Comparison of ENCODE assay signal across 32 mouse cellular contexts in genomic region chr17:66085038-66085437, GRCm38 (mm10).
"Had no signal": no experiment of that assay in that cellular context is flagged by ENCODE, and none has a peak within 500 bp of the region (broad histone marks: within the 10 kb centered on the region; RNA-seq: fewer than 3 reads in every experiment).

No protein-coding gene starts in this region.

- H3K9ac ChIP-seq: limb, embryonic 12.5 days; limb, embryonic 13.5 days; limb, embryonic 15.5 days; liver, embryonic 12.5 days; liver, embryonic 13.5 days; liver, embryonic 14.5 days; liver, embryonic 15.5 days; liver, postnatal 0 days; lung, embryonic 14.5 days; lung, embryonic 15.5 days; midbrain, embryonic 12.5 days; midbrain, embryonic 13.5 days; midbrain, embryonic 15.5 days; neural tube, embryonic 12.5 days had no signal

- H3K27me3 ChIP-seq: limb, embryonic 12.5 days; limb, embryonic 13.5 days; limb, embryonic 15.5 days; liver, embryonic 12.5 days; liver, embryonic 13.5 days; liver, embryonic 15.5 days; lung, embryonic 15.5 days; megakaryocyte, embryonic 14.5 days; midbrain, embryonic 12.5 days; midbrain, embryonic 13.5 days; midbrain, embryonic 15.5 days; neural tube, embryonic 12.5 days had no signal

- DNase-seq: left cerebral cortex, postnatal 4 days; liver; liver, embryonic 13.5 days; liver, postnatal 0 days; lung, adult 18-20 months; lung, adult 2 months; lung, postnatal 10 days; lung, postnatal 14 days; lung, postnatal 36 days; lung, postnatal 4 days; midbrain, embryonic 14.5 days had no signal

- H3K4me3 ChIP-seq: limb, embryonic 10.5 days; limb, embryonic 12.5 days; limb, embryonic 13.5 days; limb, embryonic 15.5 days; liver, embryonic 12.5 days; liver, embryonic 13.5 days; liver, embryonic 15.5 days; lung, embryonic 15.5 days; megakaryocyte, embryonic 14.5 days; midbrain, embryonic 10.5 days; midbrain, embryonic 12.5 days; midbrain, embryonic 13.5 days; midbrain, embryonic 15.5 days; myocyte; neural tube, embryonic 12.5 days had no signal

- H3K4me2 ChIP-seq: limb, embryonic 12.5 days; limb, embryonic 13.5 days; limb, embryonic 15.5 days; liver, embryonic 11.5 days; liver, embryonic 12.5 days; liver, embryonic 13.5 days; liver, embryonic 15.5 days; lung, embryonic 14.5 days; lung, embryonic 15.5 days; midbrain, embryonic 11.5 days; midbrain, embryonic 12.5 days; midbrain, embryonic 13.5 days; midbrain, embryonic 15.5 days; neural tube, embryonic 12.5 days had no signal

- H3K27ac ChIP-seq: limb, embryonic 10.5 days; limb, embryonic 12.5 days; limb, embryonic 13.5 days; limb, embryonic 15.5 days; liver, embryonic 12.5 days; liver, embryonic 13.5 days; liver, embryonic 14.5 days; liver, embryonic 15.5 days; lung, embryonic 15.5 days; macrophage; midbrain, embryonic 10.5 days; midbrain, embryonic 12.5 days; midbrain, embryonic 13.5 days; midbrain, embryonic 15.5 days; neural tube, embryonic 12.5 days had no signal

- ATAC-seq: liver, embryonic 12.5 days; liver, postnatal 0 days; lung, postnatal 0 days; midbrain, embryonic 13.5 days; midbrain, embryonic 15.5 days; midbrain, embryonic 16.5 days had no signal

- H3K9me3 ChIP-seq: limb, embryonic 10.5 days; limb, embryonic 12.5 days; limb, embryonic 13.5 days; limb, embryonic 15.5 days; liver, embryonic 12.5 days; liver, embryonic 13.5 days; liver, embryonic 15.5 days; lung, embryonic 15.5 days; megakaryocyte, embryonic 14.5 days; midbrain, embryonic 10.5 days; midbrain, embryonic 12.5 days; midbrain, embryonic 13.5 days; midbrain, embryonic 15.5 days; neural tube, embryonic 12.5 days had no signal

- H3K4me1 ChIP-seq: limb, embryonic 10.5 days; limb, embryonic 12.5 days; limb, embryonic 13.5 days; limb, embryonic 15.5 days; liver, embryonic 12.5 days; liver, embryonic 15.5 days; lung, embryonic 15.5 days; midbrain, embryonic 10.5 days; midbrain, embryonic 12.5 days; midbrain, embryonic 13.5 days; midbrain, embryonic 15.5 days; neural tube, embryonic 12.5 days had no signal
